Mouse (Mus musculus) kidney, embryonic 14.5 days (tissue): ENCODE results near the gene Ubp1. TPM values are rescaled to one million over a fixed set of nuclear protein-coding genes. Genes with fewer than 3 reads are reported as not detected.

Source experiments
- polyA plus RNA-seq: library from polyadenylated mRNA; unstranded; fragments of >200 nt; fragmentation: Nextera tagmentation; extraction: Ambion mirVana; gene quantifications from 2 replicates; pipeline ENCODE4 v1.2.1, GENCODE M21; 2014

Ubp1 gene
- polyA plus RNA-seq, 1 experiment from 2014 or later, result 53.9 TPM

Other genes starting within 250 kb of the Ubp1 start
- 38.9 and 79.5 TPM in 2 replicates for gene Pdcd6ip, start 222.7 kb upstream of the Ubp1 start, polyA plus RNA-seq
- gene Clasp2, start 189.5 kb upstream of the Ubp1 start, polyA plus RNA-seq, result 20.3 and 29.6 TPM in 2 replicates
- gene Fbxl2, start 115.3 kb downstream of the Ubp1 start, polyA plus RNA-seq, result 2.8 and 3.3 TPM in 2 replicates
- gene Susd5, start 126.2 kb downstream of the Ubp1 start, polyA plus RNA-seq, result 0.20 and 0.45 TPM in 2 replicates